Mouse (Mus musculus): ENCODE results near the gene Sema4d. TPM values are rescaled to one million over a fixed set of nuclear protein-coding genes. Genes with fewer than 3 reads are reported as not detected.

Sema4d gene
- total RNA-seq, 1 experiment: 25.1 TPM

DNA sequence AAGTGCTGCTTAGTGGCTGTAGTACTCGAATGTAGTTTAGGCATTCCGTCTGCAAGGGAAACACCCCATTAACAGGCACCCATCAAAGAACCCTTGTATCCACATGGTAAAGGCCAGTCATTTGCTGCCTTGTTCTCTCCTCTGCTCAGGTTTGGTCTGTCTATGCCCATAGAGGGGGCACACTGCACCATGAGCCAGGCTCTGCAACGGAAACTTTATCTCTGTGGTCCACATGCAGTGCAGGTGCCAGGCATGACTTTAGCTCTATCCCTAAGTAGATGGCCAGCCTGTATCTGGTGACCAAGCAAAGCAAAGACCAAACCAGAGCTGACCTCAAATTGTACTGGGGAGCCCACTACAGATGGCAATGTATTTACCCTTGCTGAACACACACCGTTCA is 73.0 kb downstream of the Sema4d start:
- H3K36me3 ChIP-seq (ENCODE audit: control insufficient read depth, insufficient read depth, low read length, poor library complexity, severe bottlenecking): peaks cover 11% of the 10 kb centered on the region; the same call in 1 of the 2 replicates
- TF ChIP-seq CHD2 (IDR thresholded peaks at IDR 0.05; ENCODE audit: low read depth, low read length) (no peak), ZC3H11A (IDR thresholded peaks at IDR 0.05; ENCODE audit: borderline replicate concordance, low read depth, low read length) (no peak)
- H3K4me3 ChIP-seq (ENCODE audit: insufficient read depth in 1 of 2, low read depth in 1 of 2, low read length in 2 of 2, poor library complexity in 1 of 2, severe bottlenecking in 1 of 2): no peak overlapping the region
- no peak overlapping the region for H3K9ac ChIP-seq (ENCODE audit: insufficient read depth, low read depth, low read length, poor library complexity, severe bottlenecking)
- peaks cover 5 to 23% of the 10 kb centered on the region in 2 experiments for H3K4me1 ChIP-seq (ENCODE audit: control insufficient read depth in 2 of 2, insufficient read depth in 2 of 2, low read length in 2 of 2, poor library complexity in 1 of 2)
- H3K9me3 ChIP-seq (ENCODE audit: control insufficient read depth, insufficient read depth, low read depth, low read length): no peaks in the 10 kb centered on the region
- no peak overlapping the region for H3K27ac ChIP-seq (ENCODE audit: insufficient read depth, low read depth, low read length, poor library complexity, severe bottlenecking)
- DNase-seq (ENCODE audit: low read depth, low spot score): no peak
- in situ Hi-C loops (cut with MboI; ENCODE audit: low sequenced_read_pairs in 2 of 2, unreplicated experiment in 2 of 2): no loop called here

DNA sequence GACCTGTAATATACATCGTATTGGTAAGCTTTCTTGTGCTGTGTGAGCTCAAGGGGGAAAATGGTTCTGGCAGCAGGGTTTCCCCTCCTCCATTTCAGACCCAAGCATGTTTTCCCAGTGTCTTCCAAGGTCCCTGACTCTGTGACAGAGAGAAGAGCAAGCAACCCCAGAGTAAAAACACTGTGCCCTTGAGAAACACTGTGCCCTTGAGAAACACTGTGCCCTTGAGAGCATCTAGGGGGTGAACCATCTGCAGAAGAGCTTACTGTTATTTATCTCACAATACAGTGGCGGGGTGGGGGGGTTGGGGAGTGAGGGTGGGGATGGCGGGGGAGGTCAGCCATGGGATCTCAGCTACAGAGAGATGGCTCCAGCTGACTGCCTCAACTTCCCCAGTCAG is 74.3 kb downstream of the Sema4d start:
- Histone ChIP-seq H3K27ac (ENCODE audit: insufficient read depth, low read depth, low read length, poor library complexity, severe bottlenecking) (no peak overlapping the region), H3K4me3 (ENCODE audit: insufficient read depth in 1 of 2, low read depth in 1 of 2, low read length in 2 of 2, poor library complexity in 1 of 2, severe bottlenecking in 1 of 2) (no peak overlapping the region), H3K9ac (ENCODE audit: insufficient read depth, low read depth, low read length, poor library complexity, severe bottlenecking) (no peak overlapping the region), H3K36me3 (ENCODE audit: control insufficient read depth, insufficient read depth, low read length, poor library complexity, severe bottlenecking) (peaks cover 14% of the 10 kb centered on the region; the same call in 1 of the 2 replicates), H3K9me3 (ENCODE audit: control insufficient read depth, insufficient read depth, low read depth, low read length) (no peaks in the 10 kb centered on the region), H3K4me1 (ENCODE audit: control insufficient read depth in 2 of 2, insufficient read depth in 2 of 2, low read length in 2 of 2, poor library complexity in 1 of 2) (peaks cover 5 to 15% of the 10 kb centered on the region in 2 experiments)
- no peak for DNase-seq (ENCODE audit: low read depth, low spot score)
- in situ Hi-C loops (cut with MboI; ENCODE audit: low sequenced_read_pairs in 2 of 2, unreplicated experiment in 2 of 2): no loop called here
- no peak for TF ChIP-seq MAFK (IDR thresholded peaks at IDR 0.05; ENCODE audit: insufficient read depth, low read depth, low read length)
- no peak for TF ChIP-seq ZC3H11A (IDR thresholded peaks at IDR 0.05; ENCODE audit: borderline replicate concordance, low read depth, low read length)
- no peak for TF ChIP-seq CHD2 (IDR thresholded peaks at IDR 0.05; ENCODE audit: low read depth, low read length)
- no peak for TF ChIP-seq HCFC1 (IDR thresholded peaks at IDR 0.05; ENCODE audit: borderline replicate concordance, insufficient read depth, low read length)
- TF ChIP-seq ZNF384 (IDR thresholded peaks at IDR 0.05; ENCODE audit: low read depth, low read length): no peak

DNA sequence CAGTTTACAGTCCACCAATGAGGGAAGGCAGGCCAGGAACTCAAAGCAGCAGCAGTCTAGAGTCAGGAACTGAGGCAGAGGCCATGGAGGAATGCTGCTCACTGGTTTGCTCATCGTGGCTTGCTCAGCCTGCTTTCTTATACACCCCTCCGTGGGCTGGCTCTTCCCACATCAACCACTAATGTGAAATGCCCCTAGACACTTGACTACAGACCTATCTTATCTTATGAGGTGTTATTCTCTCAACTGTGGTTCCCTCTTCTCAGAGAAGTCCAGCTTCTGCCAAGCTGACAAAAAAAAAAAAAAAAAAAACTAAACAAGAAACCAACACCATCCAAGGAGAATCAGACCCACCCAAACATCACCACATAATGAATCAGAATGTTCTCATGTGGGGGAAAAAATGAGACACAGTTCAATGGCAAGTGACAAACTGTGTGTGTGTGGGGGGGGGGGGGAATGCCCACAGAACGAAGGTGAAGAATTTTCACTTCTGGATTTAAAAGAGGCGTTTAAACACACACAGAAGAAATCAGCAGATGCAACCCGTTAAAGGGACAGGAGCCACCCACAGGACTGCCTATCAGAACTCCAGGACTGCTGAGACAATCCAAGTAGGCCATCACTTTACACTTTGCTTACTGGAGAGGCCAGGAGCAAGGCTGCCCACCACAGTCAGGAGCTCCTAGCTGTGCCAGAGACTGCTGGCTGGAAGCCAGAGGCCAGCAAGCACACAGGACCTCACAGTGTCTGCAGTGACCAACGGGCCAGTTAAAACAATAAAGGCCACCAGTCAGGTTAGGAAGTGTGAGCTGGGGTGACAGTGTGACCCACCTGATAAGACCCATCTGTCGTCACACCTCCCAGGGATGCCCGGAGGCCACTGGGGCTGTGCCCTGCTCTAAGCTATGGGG is 76.9 kb downstream of the Sema4d start:
- no peak for DNase-seq (ENCODE audit: low read depth, low spot score)
- in situ Hi-C loops (cut with MboI; ENCODE audit: low sequenced_read_pairs in 2 of 2, unreplicated experiment in 2 of 2): no loop called here

DNA sequence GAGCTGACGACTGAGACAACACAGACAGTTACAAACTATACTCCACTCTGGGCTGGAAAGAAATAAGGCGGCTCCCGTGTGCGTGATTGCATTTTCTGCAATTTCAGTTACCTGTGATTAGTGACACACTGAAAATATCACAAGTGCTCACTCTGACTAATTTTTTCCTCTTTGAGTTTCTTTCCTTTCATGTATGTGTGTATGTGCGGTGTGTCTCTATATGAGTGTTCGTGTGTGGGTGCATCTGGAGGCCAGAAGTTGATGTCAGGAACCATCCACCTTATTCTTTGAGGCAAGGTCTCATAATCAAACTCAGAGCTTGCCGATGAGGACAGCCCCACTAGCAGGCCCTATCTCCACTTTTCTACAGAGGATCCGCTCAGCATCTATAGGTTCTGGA is 81.5 kb downstream of the Sema4d start:
- no peak overlapping the region for H3K4me3 ChIP-seq (ENCODE audit: insufficient read depth in 1 of 2, low read depth in 1 of 2, low read length in 2 of 2, poor library complexity in 1 of 2, severe bottlenecking in 1 of 2)
- H3K9ac ChIP-seq (ENCODE audit: insufficient read depth, low read depth, low read length, poor library complexity, severe bottlenecking): no peak overlapping the region
- H3K9me3 ChIP-seq (ENCODE audit: control insufficient read depth, insufficient read depth, low read depth, low read length): no peaks in the 10 kb centered on the region
- H3K27ac ChIP-seq (ENCODE audit: insufficient read depth, low read depth, low read length, poor library complexity, severe bottlenecking): no peak overlapping the region
- in situ Hi-C loops (cut with MboI; ENCODE audit: low sequenced_read_pairs in 2 of 2, unreplicated experiment in 2 of 2): no loop called here
- no peak for DNase-seq (ENCODE audit: low read depth, low spot score)
- peaks cover 35% of the 10 kb centered on the region for H3K36me3 ChIP-seq (ENCODE audit: control insufficient read depth, insufficient read depth, low read length, poor library complexity, severe bottlenecking)
- TF ChIP-seq CHD2 (IDR thresholded peaks at IDR 0.05; ENCODE audit: low read depth, low read length): no peak
- TF ChIP-seq HCFC1 (IDR thresholded peaks at IDR 0.05; ENCODE audit: borderline replicate concordance, insufficient read depth, low read length): no peak
- TF ChIP-seq MAFK (IDR thresholded peaks at IDR 0.05; ENCODE audit: insufficient read depth, low read depth, low read length): no peak
- no peak for TF ChIP-seq ZNF384 (IDR thresholded peaks at IDR 0.05; ENCODE audit: low read depth, low read length)
- TF ChIP-seq ZC3H11A (IDR thresholded peaks at IDR 0.05; ENCODE audit: borderline replicate concordance, low read depth, low read length): no peak
- H3K4me1 ChIP-seq (ENCODE audit: control insufficient read depth in 2 of 2, insufficient read depth in 2 of 2, low read length in 2 of 2, poor library complexity in 1 of 2): no peaks in the 10 kb centered on the region

More for the DNA sequence above, 76.9 kb downstream of the Sema4d start:
- no peak overlapping the region for H3K9ac ChIP-seq (ENCODE audit: insufficient read depth, low read depth, low read length, poor library complexity, severe bottlenecking)
- no peak for TF ChIP-seq MAFK (IDR thresholded peaks at IDR 0.05; ENCODE audit: insufficient read depth, low read depth, low read length)
- TF ChIP-seq HCFC1 (IDR thresholded peaks at IDR 0.05; ENCODE audit: borderline replicate concordance, insufficient read depth, low read length): no peak
- TF ChIP-seq ZNF384 (IDR thresholded peaks at IDR 0.05; ENCODE audit: low read depth, low read length): no peak
- TF ChIP-seq CHD2 (IDR thresholded peaks at IDR 0.05; ENCODE audit: low read depth, low read length): no peak
- TF ChIP-seq ZC3H11A (IDR thresholded peaks at IDR 0.05; ENCODE audit: borderline replicate concordance, low read depth, low read length): no peak
- no peaks in the 10 kb centered on the region for H3K9me3 ChIP-seq (ENCODE audit: control insufficient read depth, insufficient read depth, low read depth, low read length)
- H3K4me1 ChIP-seq (ENCODE audit: control insufficient read depth in 2 of 2, insufficient read depth in 2 of 2, low read length in 2 of 2, poor library complexity in 1 of 2): no peaks in the 10 kb centered on the region
- no peak overlapping the region for H3K4me3 ChIP-seq (ENCODE audit: insufficient read depth in 1 of 2, low read depth in 1 of 2, low read length in 2 of 2, poor library complexity in 1 of 2, severe bottlenecking in 1 of 2)
- H3K36me3 ChIP-seq (ENCODE audit: control insufficient read depth, insufficient read depth, low read length, poor library complexity, severe bottlenecking): peaks cover 22% of the 10 kb centered on the region
- no peak overlapping the region for H3K27ac ChIP-seq (ENCODE audit: insufficient read depth, low read depth, low read length, poor library complexity, severe bottlenecking)
